9 mouse cellular contexts compared by ENCODE assay signal in the genomic region with DNA sequence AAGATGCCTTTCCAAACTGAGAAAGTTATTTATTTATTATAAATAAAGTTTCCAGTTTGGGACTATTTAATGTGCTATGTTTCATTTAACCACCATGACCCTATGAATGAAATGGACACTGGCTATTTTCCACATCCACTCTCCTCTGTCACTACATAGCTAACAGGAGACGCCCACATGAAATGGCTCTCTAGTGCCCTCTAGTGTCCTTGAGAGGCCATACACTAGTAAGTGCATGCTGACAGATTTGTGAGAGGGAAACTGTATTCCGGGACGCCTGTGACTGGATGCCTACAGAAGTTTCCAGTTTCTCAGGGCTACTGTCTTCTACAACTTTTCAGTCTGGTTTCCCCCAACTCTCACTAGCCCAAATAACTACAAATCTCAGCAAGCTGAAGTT. TPM values are rescaled to one million over a fixed set of nuclear protein-coding genes. Genes with fewer than 3 reads are reported as not detected.
DNase-seq lines count a peak whose midpoint lies in the region; ATAC-seq and TF ChIP-seq lines count a peak whose summit lies in the region.
"Had no signal": no experiment of that assay in that cellular context is flagged by ENCODE, and none has a peak within 500 bp of the region (broad histone marks: within the 10 kb centered on the region; RNA-seq: fewer than 3 reads in every experiment).

No protein-coding gene starts in this region.

- no peak overlapping the region for H3K4me3 ChIP-seq in heart, adult 2 months
- H3K4me3 ChIP-seq in heart, embryonic 10.5 days: no peak overlapping the region
- no peak overlapping the region for H3K4me3 ChIP-seq in intestine, embryonic 16.5 days (ENCODE audit: low read length)
- H3K4me3 ChIP-seq: limb, embryonic 12.5 days had no signal

- 26% methylated on average over 3 of the region's 3 CpGs for WGBS in heart, adult 2 months
- WGBS in heart, embryonic 10.5 days: 20% methylated on average over 3 of the region's 3 CpGs
- WGBS in intestine, embryonic 16.5 days: 27% methylated on average over 3 of the region's 3 CpGs

- intact Hi-C loops in heart, adult 2 months (cut with DNase I): no loop called here

- H3K4me1 ChIP-seq in heart, adult 2 months (ENCODE audit: control insufficient read depth, insufficient read depth, low read length): no peaks in the 10 kb centered on the region
- H3K4me1 ChIP-seq in heart, embryonic 10.5 days: no peaks in the 10 kb centered on the region
- H3K4me1 ChIP-seq in intestine, embryonic 16.5 days (ENCODE audit: control insufficient read depth, insufficient read depth, low read length): no peaks in the 10 kb centered on the region
- H3K4me1 ChIP-seq: limb, embryonic 12.5 days had no signal

- no peak for TF ChIP-seq EP300 in heart, adult 2 months (IDR thresholded peaks at IDR 0.05; ENCODE audit: insufficient read depth, low read depth, low read length)

- H3K9ac ChIP-seq in heart, adult 2 months (ENCODE audit: low read depth, low read length): no peak overlapping the region
- H3K9ac ChIP-seq in intestine, embryonic 16.5 days (ENCODE audit: low read depth, low read length): no peak overlapping the region
- H3K9ac ChIP-seq: limb, embryonic 12.5 days had no signal

- H3K27me3 ChIP-seq in heart, adult 2 months (ENCODE audit: control insufficient read depth, insufficient read depth, low read length): no peaks in the 10 kb centered on the region
- H3K27me3 ChIP-seq in heart, embryonic 10.5 days (ENCODE audit: insufficient read depth, poor library complexity, severe bottlenecking): peaks cover 5% of the 10 kb centered on the region; the same call in 1 of the 2 replicates
- H3K27me3 ChIP-seq in intestine, embryonic 16.5 days (replicated peaks; ENCODE audit: control insufficient read depth, insufficient read depth, low read length): no peaks in the 10 kb centered on the region
- H3K27me3 ChIP-seq: limb, embryonic 12.5 days had no signal

- no peaks in the 10 kb centered on the region for H3K9me3 ChIP-seq in heart, embryonic 10.5 days
- H3K9me3 ChIP-seq in intestine, embryonic 16.5 days (ENCODE audit: control insufficient read depth, low read length): no peaks in the 10 kb centered on the region
- H3K9me3 ChIP-seq: limb, embryonic 12.5 days had no signal

- no peaks in the 10 kb centered on the region for H3K79me2 ChIP-seq in heart, adult 2 months (replicated peaks; ENCODE audit: control insufficient read depth, insufficient read depth, low read length)

- no peak for TF ChIP-seq POLR2A in heart, adult 2 months (IDR thresholded peaks at IDR 0.05; ENCODE audit: insufficient read depth, low read depth, low read length)

- no peaks in the 10 kb centered on the region for H3K36me3 ChIP-seq in heart, adult 2 months (ENCODE audit: control insufficient read depth, insufficient read depth, low read length)
- no peaks in the 10 kb centered on the region for H3K36me3 ChIP-seq in heart, embryonic 10.5 days
- H3K36me3 ChIP-seq in intestine, embryonic 16.5 days (ENCODE audit: control insufficient read depth, insufficient read depth, low read length): no peaks in the 10 kb centered on the region
- H3K36me3 ChIP-seq: limb, embryonic 12.5 days had no signal

- no peak for ATAC-seq in intestine, embryonic 16.5 days

- no peak overlapping the region for H3K27ac ChIP-seq in heart, adult 2 months
- H3K27ac ChIP-seq in heart, embryonic 10.5 days: no peak overlapping the region
- H3K27ac ChIP-seq in intestine, embryonic 16.5 days (ENCODE audit: low read length): no peak overlapping the region
- H3K27ac ChIP-seq: limb, embryonic 12.5 days had no signal

- DNase-seq in heart, adult 2 months: peak in 1 of 2 experiments; percentile 11
- no peak for DNase-seq in heart, embryonic 10.5 days (ENCODE audit: low spot score)
- peak; percentile 79 for DNase-seq in 3T3-L1 (ENCODE audit: low read depth, low spot score)
- peak; percentile 52 for DNase-seq in MN1 (ENCODE audit: low spot score)
- peak; percentile 58 for DNase-seq in embryo, embryonic 11 days
- peak; percentile 25 to 49 for DNase-seq in kidney, postnatal 4 days
- DNase-seq in retina, postnatal 1 day: peak; percentile 73

- no peak overlapping the region for H3K4me2 ChIP-seq in intestine, embryonic 16.5 days (ENCODE audit: low read depth, low read length)
- H3K4me2 ChIP-seq: limb, embryonic 12.5 days had no signal

- TF ChIP-seq CTCF in heart, adult 2 months (IDR thresholded peaks at IDR 0.05): peak; percentile 89

RNA-seq across cellular contexts. Expression of a gene that starts 1.6 kb away (rescaled TPM):
- not detected for total RNA-seq in heart, adult 2 months (2021)
- polyA plus RNA-seq in heart, adult 2 months (2012; rRNA removed): 0.08 TPM in 1 of 2 replicates, not detected in the other
- polyA plus RNA-seq in heart, embryonic 10.5 days (2016; fragmentation: Nextera tagmentation; extraction: Ambion mirVana): not detected in 2 replicates
- polyA plus RNA-seq in intestine, embryonic 16.5 days (2015; fragmentation: Nextera tagmentation; extraction: Ambion mirVana): not detected in 2 replicates
- polyA plus RNA-seq: limb, embryonic 12.5 days had no signal

RNA-seq across cellular contexts. Expression of a gene that starts 23.9 kb away (rescaled TPM):
- total RNA-seq in heart, adult 2 months (2021): 100 to 1,000 TPM; 816 to 925 TPM
- 1,094 and 1,413 TPM in 2 replicates for polyA plus RNA-seq in heart, adult 2 months (2012; rRNA removed)
- 466 and 555 TPM in 2 replicates for polyA plus RNA-seq in heart, embryonic 10.5 days (2016; fragmentation: Nextera tagmentation; extraction: Ambion mirVana)
- polyA plus RNA-seq in intestine, embryonic 16.5 days (2015; fragmentation: Nextera tagmentation; extraction: Ambion mirVana): 382 and 399 TPM in 2 replicates

RNA-seq across cellular contexts. Expression of a gene that starts 24.0 kb away (rescaled TPM):
- 1 to 10 TPM; 1.8 to 2.2 TPM for total RNA-seq in heart, adult 2 months (2021)
- polyA plus RNA-seq in heart, adult 2 months (2012; rRNA removed): 1.5 TPM in 2 replicates
- 7.8 and 8.5 TPM in 2 replicates for polyA plus RNA-seq in heart, embryonic 10.5 days (2016; fragmentation: Nextera tagmentation; extraction: Ambion mirVana)
- polyA plus RNA-seq in intestine, embryonic 16.5 days (2015; fragmentation: Nextera tagmentation; extraction: Ambion mirVana): 7.6 and 8.1 TPM in 2 replicates

RNA-seq across cellular contexts. Expression of a gene that starts 40.5 kb away (rescaled TPM):
- total RNA-seq in heart, adult 2 months (2021): 1 to 10 TPM; 8.8 TPM
- polyA plus RNA-seq in heart, adult 2 months (2012; rRNA removed): 1.6 and 3.0 TPM in 2 replicates
- 12.8 and 13.6 TPM in 2 replicates for polyA plus RNA-seq in heart, embryonic 10.5 days (2016; fragmentation: Nextera tagmentation; extraction: Ambion mirVana)
- polyA plus RNA-seq in intestine, embryonic 16.5 days (2015; fragmentation: Nextera tagmentation; extraction: Ambion mirVana): 10.8 and 10.9 TPM in 2 replicates

RNA-seq across cellular contexts. Expression of a gene that starts 43.8 kb away (rescaled TPM):
- not detected for total RNA-seq in heart, adult 2 months (2021)
- not detected in 2 replicates for polyA plus RNA-seq in heart, adult 2 months (2012; rRNA removed)
- polyA plus RNA-seq in heart, embryonic 10.5 days (2016; fragmentation: Nextera tagmentation; extraction: Ambion mirVana): not detected in 2 replicates
- not detected in 2 replicates for polyA plus RNA-seq in intestine, embryonic 16.5 days (2015; fragmentation: Nextera tagmentation; extraction: Ambion mirVana)
- polyA plus RNA-seq: limb, embryonic 12.5 days had no signal
